Mouse (Mus musculus): ENCODE data around the gene Rin3. TPM values are rescaled to one million over a fixed set of nuclear protein-coding genes. Genes with fewer than 3 reads are reported as not detected.

Gene Rin3
- polyA plus RNA-seq, 1 experiment from 2014 or later = 14.2 TPM

DNA sequence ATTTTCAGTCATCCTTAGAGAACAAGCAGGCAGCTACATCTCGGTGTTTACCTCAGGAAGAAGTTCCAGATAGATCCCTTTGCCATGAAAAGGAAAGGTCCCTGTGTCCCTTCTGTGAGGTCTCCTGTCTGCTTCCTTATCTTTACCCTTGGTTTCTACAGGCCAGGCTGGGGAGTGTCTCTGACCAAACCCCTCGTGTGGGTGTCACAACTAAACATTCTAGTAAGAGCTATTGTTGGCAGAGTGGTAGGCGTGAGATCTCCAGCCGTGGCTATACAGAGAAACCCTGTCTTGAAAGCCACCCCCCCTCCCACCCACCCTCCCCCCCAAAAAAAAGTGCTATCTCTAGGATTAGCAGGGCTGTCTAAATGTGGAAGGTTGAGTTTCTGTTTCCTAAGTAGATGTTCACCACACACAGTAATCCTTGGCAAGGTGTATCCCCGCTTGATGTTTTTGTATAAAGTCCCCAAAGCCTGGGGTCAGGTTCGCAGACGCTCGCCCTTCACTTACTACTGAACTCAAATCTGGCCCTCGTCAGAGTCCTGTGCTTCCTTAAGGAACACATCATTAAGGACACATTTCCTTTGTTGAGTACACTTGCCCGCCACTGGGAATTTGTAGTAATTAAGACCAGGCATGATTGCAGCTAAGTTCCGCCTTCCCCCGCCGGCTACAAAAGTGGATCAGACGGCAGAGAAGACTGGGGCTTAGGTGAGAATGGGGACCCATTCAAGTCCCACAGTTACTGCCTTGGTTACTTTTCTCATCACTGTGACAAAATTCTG lies 62.4 kb downstream of the Rin3 start:
- Histone ChIP-seq H3K9ac (no peak overlapping the region), H3K4me1 (peaks cover 9% of the 10 kb centered on the region; the same call in 1 of the 2 replicates), H3K4me2 (no peak overlapping the region), H3K27me3 (no peaks in the 10 kb centered on the region), H3K27ac (no peak overlapping the region), H3K36me3 (no peaks in the 10 kb centered on the region), H3K9me3 (no peaks in the 10 kb centered on the region), H3K4me3 (no peak overlapping the region)
- WGBS = 49% methylated on average over 14 of the region's 14 CpGs
- ATAC-seq (ENCODE audit: borderline replicate concordance, extremely low read depth, low FRiP score, low TSS enrichment) = peak; percentile 16; the same call in 1 of the 2 replicates

- H3K27ac ChIP-seq = no peak overlapping the region
- no peaks in the 10 kb centered on the region for H3K9me3 ChIP-seq
- H3K4me1 ChIP-seq = peaks cover 9% of the 10 kb centered on the region; the same call in 1 of the 2 replicates
- no peak overlapping the region for H3K4me2 ChIP-seq
- H3K27me3 ChIP-seq = no peaks in the 10 kb centered on the region
- 10% methylated on average over 1 of the region's 1 CpGs for WGBS
- H3K36me3 ChIP-seq = no peaks in the 10 kb centered on the region
- ATAC-seq (ENCODE audit: borderline replicate concordance, extremely low read depth, low FRiP score, low TSS enrichment) = no peak
- no peak overlapping the region for H3K9ac ChIP-seq
- H3K4me3 ChIP-seq = no peak overlapping the region
Measured at GRCm38 (mm10) chr12:102346507-102346906, 63.7 kb downstream of the Rin3 start.

- no peak overlapping the region for H3K4me3 ChIP-seq
- WGBS = 89% methylated on average over 6 of the region's 6 CpGs
Measured at GRCm38 (mm10) chr12:102348447-102348846, 65.6 kb downstream of the Rin3 start.

GRCm38 (mm10) chr12:102350997-102351396 lies 68.1 kb downstream of the Rin3 start:
- H3K4me2 ChIP-seq = no peak overlapping the region
- H3K27ac ChIP-seq = no peak overlapping the region
- H3K36me3 ChIP-seq = no peaks in the 10 kb centered on the region
- 89% methylated on average over 1 of the region's 1 CpGs for WGBS
- H3K4me1 ChIP-seq = no peaks in the 10 kb centered on the region
- no peaks in the 10 kb centered on the region for H3K27me3 ChIP-seq
- no peak overlapping the region for H3K9ac ChIP-seq
- H3K9me3 ChIP-seq = no peaks in the 10 kb centered on the region
- ATAC-seq (ENCODE audit: borderline replicate concordance, extremely low read depth, low FRiP score, low TSS enrichment) = no peak
- H3K4me3 ChIP-seq = no peak overlapping the region

More at GRCm38 (mm10) chr12:102348447-102348846, 65.6 kb downstream of the Rin3 start:
- Histone ChIP-seq H3K9me3 (no peaks in the 10 kb centered on the region), H3K4me2 (no peak overlapping the region), H3K36me3 (no peaks in the 10 kb centered on the region), H3K27ac (no peak overlapping the region), H3K9ac (no peak overlapping the region), H3K4me1 (0 out of 2 replicates have a peak, but pooled peaks cover 5% of the 10 kb centered on the region), H3K27me3 (no peaks in the 10 kb centered on the region)
- no peak for ATAC-seq (ENCODE audit: borderline replicate concordance, extremely low read depth, low FRiP score, low TSS enrichment)

GRCm38 (mm10) chr12:102354126-102354984 lies 71.5 kb downstream of the Rin3 start:
- Histone ChIP-seq H3K4me3 (no peak overlapping the region), H3K9ac (no peak overlapping the region), H3K4me1 (no peaks in the 10 kb centered on the region), H3K9me3 (no peaks in the 10 kb centered on the region), H3K27me3 (no peaks in the 10 kb centered on the region), H3K4me2 (no peak overlapping the region), H3K27ac (no peak overlapping the region), H3K36me3 (0 out of 2 replicates have a peak, but pooled peaks cover 9% of the 10 kb centered on the region)
- 87% methylated on average over 10 of the region's 10 CpGs for WGBS
- ATAC-seq (ENCODE audit: borderline replicate concordance, extremely low read depth, low FRiP score, low TSS enrichment) = no peak

GRCm38 (mm10) chr12:102355784-102356183 lies 72.9 kb downstream of the Rin3 start:
- Histone ChIP-seq H3K27ac (no peak overlapping the region), H3K4me1 (no peaks in the 10 kb centered on the region), H3K4me2 (no peak overlapping the region), H3K4me3 (no peak overlapping the region), H3K9me3 (no peaks in the 10 kb centered on the region), H3K27me3 (no peaks in the 10 kb centered on the region), H3K36me3 (peaks cover 15% of the 10 kb centered on the region), H3K9ac (no peak overlapping the region)
- no peak for ATAC-seq (ENCODE audit: borderline replicate concordance, extremely low read depth, low FRiP score, low TSS enrichment)

- H3K4me2 ChIP-seq = no peak overlapping the region
- ATAC-seq (ENCODE audit: borderline replicate concordance, extremely low read depth, low FRiP score, low TSS enrichment) = no peak
- no peak overlapping the region for H3K27ac ChIP-seq
- H3K36me3 ChIP-seq = peaks cover 19% of the 10 kb centered on the region
- H3K27me3 ChIP-seq = no peaks in the 10 kb centered on the region
- no peaks in the 10 kb centered on the region for H3K4me1 ChIP-seq
- no peak overlapping the region for H3K9ac ChIP-seq
- no peaks in the 10 kb centered on the region for H3K9me3 ChIP-seq
- H3K4me3 ChIP-seq = no peak overlapping the region
- WGBS = 91% methylated on average over 1 of the region's 1 CpGs
Measured at GRCm38 (mm10) chr12:102356781-102357180, 73.9 kb downstream of the Rin3 start.

GRCm38 (mm10) chr12:102359390-102359789 lies 76.5 kb downstream of the Rin3 start:
- H3K27ac ChIP-seq = no peak overlapping the region
- H3K4me1 ChIP-seq = no peaks in the 10 kb centered on the region
- no peaks in the 10 kb centered on the region for H3K9me3 ChIP-seq
- H3K27me3 ChIP-seq = no peaks in the 10 kb centered on the region
- no peak overlapping the region for H3K4me2 ChIP-seq
- no peak for ATAC-seq (ENCODE audit: borderline replicate concordance, extremely low read depth, low FRiP score, low TSS enrichment)
- no peak overlapping the region for H3K9ac ChIP-seq
- H3K4me3 ChIP-seq = no peak overlapping the region
- WGBS = 92% methylated on average over 4 of the region's 4 CpGs
- peaks cover 20% of the 10 kb centered on the region for H3K36me3 ChIP-seq

- H3K4me1 ChIP-seq = no peaks in the 10 kb centered on the region
- H3K36me3 ChIP-seq = peaks cover 20% of the 10 kb centered on the region
- H3K9ac ChIP-seq = no peak overlapping the region
- no peak overlapping the region for H3K4me3 ChIP-seq
- H3K4me2 ChIP-seq = no peak overlapping the region
- 84% methylated on average over 10 of the region's 10 CpGs for WGBS
- no peak for ATAC-seq (ENCODE audit: borderline replicate concordance, extremely low read depth, low FRiP score, low TSS enrichment)
- H3K9me3 ChIP-seq = no peaks in the 10 kb centered on the region
- H3K27me3 ChIP-seq = no peaks in the 10 kb centered on the region
- H3K27ac ChIP-seq = no peak overlapping the region
Measured at GRCm38 (mm10) chr12:102361189-102362161, 78.6 kb downstream of the Rin3 start.

- H3K4me3 ChIP-seq = no peak overlapping the region
- H3K27ac ChIP-seq = no peak overlapping the region
- H3K36me3 ChIP-seq = peaks cover 24% of the 10 kb centered on the region
- H3K9ac ChIP-seq = no peak overlapping the region
- peaks cover 14% of the 10 kb centered on the region for H3K4me1 ChIP-seq
- no peaks in the 10 kb centered on the region for H3K27me3 ChIP-seq
- no peak for ATAC-seq (ENCODE audit: borderline replicate concordance, extremely low read depth, low FRiP score, low TSS enrichment)
- H3K9me3 ChIP-seq = no peaks in the 10 kb centered on the region
- WGBS = 87% methylated on average over 7 of the region's 7 CpGs
- no peak overlapping the region for H3K4me2 ChIP-seq
Measured at GRCm38 (mm10) chr12:102365016-102365415, 82.2 kb downstream of the Rin3 start.

GRCm38 (mm10) chr12:102366126-102366816 lies 83.4 kb downstream of the Rin3 start:
- Histone ChIP-seq H3K27ac (no peak overlapping the region), H3K4me2 (no peak overlapping the region), H3K36me3 (peaks cover 19% of the 10 kb centered on the region; the same call in 1 of the 2 replicates), H3K9ac (no peak overlapping the region), H3K4me1 (peaks cover 15% of the 10 kb centered on the region), H3K9me3 (no peaks in the 10 kb centered on the region), H3K4me3 (no peak overlapping the region), H3K27me3 (no peaks in the 10 kb centered on the region)
- WGBS = 91% methylated on average over 9 of the region's 9 CpGs
- no peak for ATAC-seq (ENCODE audit: borderline replicate concordance, extremely low read depth, low FRiP score, low TSS enrichment)
